Mouse (Mus musculus) myocyte (in vitro differentiated cells): ENCODE measurements around the gene Eefsec.

Experiments
- CEBPB ChIP-seq: IDR thresholded peaks from 2 replicates; pipeline ENCODE4 v1.6.1; 2011; ENCODE audit warnings: mild to moderate bottlenecking, moderate library complexity; ENCODE audit not compliant: poor library complexity, insufficient read depth, severe bottlenecking
- E2F4 ChIP-seq: IDR thresholded peaks from one replicate; pipeline ENCODE4 v1.6.1; 2011; ENCODE audit warnings: mild to moderate bottlenecking, control low read depth, moderate library complexity; ENCODE audit not compliant: insufficient read depth
- MAX ChIP-seq: IDR thresholded peaks from one replicate; pipeline ENCODE4 v1.6.1; 2011; ENCODE audit warnings: low read depth, mild to moderate bottlenecking, control low read depth
- MYOD1 ChIP-seq, 3 experiments: IDR thresholded peaks; one replicate each; pipeline ENCODE4 v1.6.1; 2011; ENCODE audit warnings: control low read depth in 2 of 3, low read depth in 2 of 3, mild to moderate bottlenecking in 2 of 3, moderate library complexity in 1 of 3; ENCODE audit not compliant: insufficient read length in 2 of 3, control insufficient read depth in 1 of 3
- POLR2A ChIP-seq: IDR thresholded peaks from one replicate; pipeline ENCODE4 v1.6.1; 2011; ENCODE audit warnings: low read depth, mild to moderate bottlenecking, control low read depth, moderate library complexity; ENCODE audit not compliant: insufficient read length
- POLR2AphosphoS2 ChIP-seq: IDR thresholded peaks from one replicate; pipeline ENCODE4 v1.6.1; 2011; ENCODE audit warnings: low read depth, control low read depth; ENCODE audit not compliant: insufficient read length
- REST ChIP-seq: IDR thresholded peaks from one replicate; pipeline ENCODE4 v1.6.1; 2011; ENCODE audit warnings: mild to moderate bottlenecking, control low read depth, moderate library complexity; ENCODE audit not compliant: insufficient read depth, insufficient read length
- TCF12 ChIP-seq: IDR thresholded peaks from one replicate; pipeline ENCODE4 v1.6.1; 2011; ENCODE audit warnings: mild to moderate bottlenecking, control low read depth; ENCODE audit not compliant: poor library complexity, insufficient read depth, severe bottlenecking
- USF1 ChIP-seq: IDR thresholded peaks from one replicate; pipeline ENCODE4 v1.6.1; 2011; ENCODE audit warnings: low read depth, mild to moderate bottlenecking, control low read depth, moderate library complexity

GRCm38 (mm10) chr6:88226570-88226994 is 219.8 kb downstream of the Eefsec start:
- TF ChIP-seq POLR2A (no peak), TCF12 (no peak), CEBPB (no peak), POLR2AphosphoS2 (no peak), E2F4 (no peak), USF1 (no peak), REST (no peak), MAX (no peak), MYOD1 (IDR thresholded peaks at IDR 0.05; ENCODE audit: control insufficient read depth in 1 of 3, insufficient read length in 2 of 3, low read depth in 2 of 3) (no peak)
